Mouse (Mus musculus): ENCODE data around the gene Nle1. TPM values are rescaled to one million over a fixed set of nuclear protein-coding genes. Genes with fewer than 3 reads are reported as not detected.

Nle1 gene
- total and polyA plus RNA-seq, 2 experiments from 2014 or later: 28.7 to 30.1 TPM

- WGBS: 84% methylated on average over 10 of the region's 10 CpGs
- TF ChIP-seq CTCF (IDR thresholded peaks at IDR 0.05): no peak
- ATAC-seq (ENCODE audit: low FRiP score): no peak
Observed at GRCm38 (mm10) chr11:82852540-82852939, 55.7 kb downstream of the Nle1 start.

GRCm38 (mm10) chr11:82852115-82852514, 56.1 kb downstream of the Nle1 start:
- DNase-seq (ENCODE audit: low spot score) (no peak), ATAC-seq (ENCODE audit: low FRiP score) (no peak)
- WGBS: 84% methylated on average over 11 of the region's 11 CpGs
- no peak overlapping the region for H3K4me3 ChIP-seq (ENCODE audit: low read depth, low read length)
- no peak for TF ChIP-seq CTCF (IDR thresholded peaks at IDR 0.05)
- H3K27ac ChIP-seq (ENCODE audit: low read depth, low read length): no peak overlapping the region
- no peak overlapping the region for H3K4me2 ChIP-seq (ENCODE audit: low read depth, low read length, poor library complexity, severe bottlenecking)
- no peaks in the 10 kb centered on the region for H3K36me3 ChIP-seq (ENCODE audit: insufficient read depth, low read length)
- no peaks in the 10 kb centered on the region for H3K9me3 ChIP-seq (ENCODE audit: low read length)
- no peaks in the 10 kb centered on the region for H3K27me3 ChIP-seq (ENCODE audit: insufficient read depth, low read length)
- no peak overlapping the region for H3K9ac ChIP-seq (replicated peaks; ENCODE audit: low read length, poor library complexity, severe bottlenecking)
- H3K4me1 ChIP-seq (ENCODE audit: insufficient read depth, low read length): no peaks in the 10 kb centered on the region

More at GRCm38 (mm10) chr11:82852540-82852939, 55.7 kb downstream of the Nle1 start:
- Histone ChIP-seq H3K36me3 (ENCODE audit: insufficient read depth, low read length) (no peaks in the 10 kb centered on the region), H3K4me2 (ENCODE audit: low read depth, low read length, poor library complexity, severe bottlenecking) (no peak overlapping the region), H3K4me1 (ENCODE audit: insufficient read depth, low read length) (no peaks in the 10 kb centered on the region), H3K9ac (replicated peaks; ENCODE audit: low read length, poor library complexity, severe bottlenecking) (no peak overlapping the region), H3K27ac (ENCODE audit: low read depth, low read length) (no peak overlapping the region), H3K27me3 (ENCODE audit: insufficient read depth, low read length) (no peaks in the 10 kb centered on the region), H3K9me3 (ENCODE audit: low read length) (no peaks in the 10 kb centered on the region), H3K4me3 (ENCODE audit: low read depth, low read length) (no peak overlapping the region)
- no peak for DNase-seq (ENCODE audit: low spot score)

Other genes with a start within 250 kb of the Nle1 start
- gene Cct6b, start 144.1 kb downstream of the Nle1 start, total RNA-seq (2014; rRNA removed): 0.24 TPM in 1 of 2 replicates, not detected in the other
- 0.25 and 0.44 TPM in 2 replicates for gene Cct6b, start 144.1 kb downstream of the Nle1 start, polyA plus RNA-seq (2015; fragmentation: Nextera tagmentation; extraction: Ambion mirVana)
- gene Zfp830, start 144.1 kb downstream of the Nle1 start, total RNA-seq (2014; rRNA removed): 15.7 and 18.7 TPM in 2 replicates
- gene Zfp830, start 144.1 kb downstream of the Nle1 start, polyA plus RNA-seq (2015; fragmentation: Nextera tagmentation; extraction: Ambion mirVana): 17.4 and 17.9 TPM in 2 replicates
- gene Lig3, start 127.3 kb downstream of the Nle1 start, total RNA-seq (2014; rRNA removed): 39.2 and 44.4 TPM in 2 replicates
- gene Lig3, start 127.3 kb downstream of the Nle1 start, polyA plus RNA-seq (2015; fragmentation: Nextera tagmentation; extraction: Ambion mirVana): 14.2 and 16.4 TPM in 2 replicates
- 2.0 and 7.8 TPM in 2 replicates for gene Rffl, start 37.2 kb downstream of the Nle1 start, total RNA-seq (2014; rRNA removed)
- 2.0 and 2.5 TPM in 2 replicates for gene Rffl, start 37.2 kb downstream of the Nle1 start, polyA plus RNA-seq (2015; fragmentation: Nextera tagmentation; extraction: Ambion mirVana)
- 8.4 and 11.2 TPM in 2 replicates for gene Rad51d, start 17.8 kb downstream of the Nle1 start, total RNA-seq (2014; rRNA removed)
- 11.0 and 11.2 TPM in 2 replicates for gene Rad51d, start 17.8 kb downstream of the Nle1 start, polyA plus RNA-seq (2015; fragmentation: Nextera tagmentation; extraction: Ambion mirVana)
- gene Fndc8, start 16.3 kb downstream of the Nle1 start, total RNA-seq (2014; rRNA removed): not detected in 2 replicates
- 0.22 and 0.27 TPM in 2 replicates for gene Fndc8, start 16.3 kb downstream of the Nle1 start, polyA plus RNA-seq (2015; fragmentation: Nextera tagmentation; extraction: Ambion mirVana)
- 0.05 and 0.19 TPM in 2 replicates for gene Unc45b, start 2.1 kb upstream of the Nle1 start, total RNA-seq (2014; rRNA removed)
- gene Unc45b, start 2.1 kb upstream of the Nle1 start, polyA plus RNA-seq (2015; fragmentation: Nextera tagmentation; extraction: Ambion mirVana): 2.9 and 3.1 TPM in 2 replicates
- 3.9 and 4.0 TPM in 2 replicates for gene Slfn5, start 42.9 kb upstream of the Nle1 start, total RNA-seq (2014; rRNA removed)
- gene Slfn5, start 42.9 kb upstream of the Nle1 start, polyA plus RNA-seq (2015; fragmentation: Nextera tagmentation; extraction: Ambion mirVana): 2.0 and 2.5 TPM in 2 replicates
- gene Slfn9, start 83.4 kb upstream of the Nle1 start, total RNA-seq (2014; rRNA removed): 0.99 and 1.6 TPM in 2 replicates
- 0.52 and 0.53 TPM in 2 replicates for gene Slfn9, start 83.4 kb upstream of the Nle1 start, polyA plus RNA-seq (2015; fragmentation: Nextera tagmentation; extraction: Ambion mirVana)
- 0.16 and 0.52 TPM in 2 replicates for gene Slfn8, start 112.4 kb upstream of the Nle1 start, total RNA-seq (2014; rRNA removed)
- 0.12 and 0.15 TPM in 2 replicates for gene Slfn8, start 112.4 kb upstream of the Nle1 start, polyA plus RNA-seq (2015; fragmentation: Nextera tagmentation; extraction: Ambion mirVana)
- 1.7 and 1.9 TPM in 2 replicates for gene Slfn2, start 156.7 kb upstream of the Nle1 start, total RNA-seq (2014; rRNA removed)
- gene Slfn2, start 156.7 kb upstream of the Nle1 start, polyA plus RNA-seq (2015; fragmentation: Nextera tagmentation; extraction: Ambion mirVana): 1.4 and 1.8 TPM in 2 replicates
- gene Slfn1, start 208.4 kb upstream of the Nle1 start, total RNA-seq (2014; rRNA removed): not detected in 2 replicates
- 0.11 TPM in 1 of 2 replicates, not detected in the other for gene Slfn1, start 208.4 kb upstream of the Nle1 start, polyA plus RNA-seq (2015; fragmentation: Nextera tagmentation; extraction: Ambion mirVana)